Mouse (Mus musculus) intestine, postnatal 0 days (tissue): ENCODE data around the gene Med7. TPM values are rescaled to one million over a fixed set of nuclear protein-coding genes. Genes with fewer than 3 reads are reported as not detected.

Experiments
- ATAC-seq: fragments of 200-750 bp; cut with Nextera tagmentation; 2 replicates; pipeline ENCODE4 v1.8.0; 2017; ENCODE audit warnings: mild to moderate bottlenecking, moderate TSS enrichment, moderate library complexity
- H3K27ac ChIP-seq: fragments of 300-500 bp; sonication (generic); 2 replicates; pipeline ENCODE4 v1.5.1; 2014; ENCODE audit warnings: mild to moderate bottlenecking, low read depth, low read length, moderate library complexity
- H3K27me3 ChIP-seq: fragments of 300-500 bp; sonication (generic); replicated peaks from 2 replicates; pipeline ENCODE4 v1.6.1; 2014; ENCODE audit warnings: low read length, mixed read lengths; ENCODE audit not compliant: control insufficient read depth, insufficient read depth
- H3K36me3 ChIP-seq: fragments of 300-500 bp; sonication (generic); 2 replicates; pipeline ENCODE4 v1.6.1; 2014; ENCODE audit warnings: mild to moderate bottlenecking, moderate library complexity; ENCODE audit not compliant: control insufficient read depth, insufficient read depth
- H3K4me1 ChIP-seq: fragments of 300-500 bp; sonication (generic); replicated peaks from 2 replicates; pipeline ENCODE4 v1.6.1; 2014; ENCODE audit warnings: antibody characterized with exemption, low read length, mixed read lengths; ENCODE audit not compliant: control insufficient read depth, insufficient read depth
- H3K4me2 ChIP-seq: fragments of 300-500 bp; sonication (generic); replicated peaks from 2 replicates; pipeline ENCODE4 v1.6.1; 2014; ENCODE audit warnings: low read depth, mild to moderate bottlenecking, moderate library complexity
- H3K4me3 ChIP-seq: fragments of 300-500 bp; sonication (generic); 2 replicates; pipeline ENCODE4 v1.5.1; 2014; ENCODE audit warnings: low read depth, low read length
- H3K9ac ChIP-seq: fragments of 300-500 bp; sonication (generic); 2 replicates; pipeline ENCODE4 v1.6.1; 2014; ENCODE audit warnings: mild to moderate bottlenecking, low read depth, low read length
- H3K9me3 ChIP-seq: fragments of 300-500 bp; sonication (generic); 2 replicates; pipeline ENCODE4 v1.6.1; 2016; ENCODE audit warnings: mixed run types; ENCODE audit not compliant: control insufficient read depth
- CTCF ChIP-seq: sonication (generic); IDR thresholded peaks from 2 replicates; pipeline ENCODE4 v1.5.1; 2016; ENCODE audit warnings: low read depth, mild to moderate bottlenecking, control low read depth, antibody characterized with exemption, moderate library complexity
- WGBS: fragments of 180-500 bp; shearing (Covaris S2); extraction: QIAGEN DNeasy Blood & Tissue Kit; methylation state at CpG from one replicate; pipeline ENCODE4 v1.1.7; 2014; 5-methylcytosine and 5-hydroxymethylcytosine counted together
- polyA plus RNA-seq: library from polyadenylated mRNA; unstranded; fragments of >200 nt; fragmentation: Nextera tagmentation; extraction: Ambion mirVana; gene quantifications from 2 replicates; pipeline ENCODE4 v1.2.1, GENCODE M21; 2015

Med7 gene
- polyA plus RNA-seq, 1 experiment from 2014 or later = 40.6 TPM

- no peak overlapping the region for H3K27ac ChIP-seq
- 75% methylated on average over 11 of the region's 11 CpGs for WGBS
- no peaks in the 10 kb centered on the region for H3K27me3 ChIP-seq
- TF ChIP-seq CTCF = no peak
- H3K9ac ChIP-seq = no peak overlapping the region
- H3K4me3 ChIP-seq = no peak overlapping the region
- no peak for ATAC-seq
- no peaks in the 10 kb centered on the region for H3K36me3 ChIP-seq
- no peaks in the 10 kb centered on the region for H3K9me3 ChIP-seq
- H3K4me2 ChIP-seq = no peak overlapping the region
- no peaks in the 10 kb centered on the region for H3K4me1 ChIP-seq
Measured at GRCm38 (mm10) chr11:46449461-46450080, 12.8 kb downstream of the Med7 start.

- WGBS = 54% methylated on average over 6 of the region's 6 CpGs
- no peak for TF ChIP-seq CTCF
- no peaks in the 10 kb centered on the region for H3K4me1 ChIP-seq
Measured at GRCm38 (mm10) chr11:46454453-46455045, 17.8 kb downstream of the Med7 start, which contains the start of gene Havcr2. Gene Havcr2, plus strand, starts transcription at chr11:46454935.

GRCm38 (mm10) chr11:46459960-46460359 is 23.2 kb downstream of the Med7 start:
- H3K4me3 ChIP-seq = no peak overlapping the region
- TF ChIP-seq CTCF = no peak
- 71% methylated on average over 3 of the region's 3 CpGs for WGBS
- no peaks in the 10 kb centered on the region for H3K36me3 ChIP-seq
- no peaks in the 10 kb centered on the region for H3K9me3 ChIP-seq
- H3K27me3 ChIP-seq = no peaks in the 10 kb centered on the region
- H3K4me1 ChIP-seq = no peaks in the 10 kb centered on the region
- no peak for ATAC-seq
- no peak overlapping the region for H3K27ac ChIP-seq
- H3K9ac ChIP-seq = no peak overlapping the region
- no peak overlapping the region for H3K4me2 ChIP-seq

More at GRCm38 (mm10) chr11:46454453-46455045, 17.8 kb downstream of the Med7 start, which contains the start of gene Havcr2:
- Histone ChIP-seq H3K9ac (no peak within 1 kb of the TSS), H3K4me2 (no peak within 1 kb of the TSS), H3K9me3 (no peaks in the 10 kb centered on the region), H3K27me3 (no peaks in the 10 kb centered on the region), H3K4me3 (no peak within 1 kb of the TSS), H3K36me3 (no peaks in the 10 kb centered on the region), H3K27ac (no peak within 1 kb of the TSS)
- ATAC-seq = no peak

- Histone ChIP-seq H3K27me3 (no peaks in the 10 kb centered on the region), H3K9ac (no peak overlapping the region), H3K36me3 (no peaks in the 10 kb centered on the region), H3K4me1 (no peaks in the 10 kb centered on the region), H3K27ac (no peak overlapping the region), H3K4me3 (no peak overlapping the region), H3K4me2 (no peak overlapping the region), H3K9me3 (no peaks in the 10 kb centered on the region)
- TF ChIP-seq CTCF = no peak
- no peak for ATAC-seq
- 53% methylated on average over 5 of the region's 5 CpGs for WGBS
Measured at GRCm38 (mm10) chr11:46461362-46461761, 24.6 kb downstream of the Med7 start.

GRCm38 (mm10) chr11:46461931-46462330 is 25.2 kb downstream of the Med7 start:
- H3K9me3 ChIP-seq = no peaks in the 10 kb centered on the region
- H3K4me2 ChIP-seq = no peak overlapping the region
- H3K27me3 ChIP-seq = no peaks in the 10 kb centered on the region
- WGBS = 41% methylated on average over 5 of the region's 5 CpGs
- no peaks in the 10 kb centered on the region for H3K4me1 ChIP-seq
- no peak for TF ChIP-seq CTCF
- ATAC-seq = no peak
- H3K4me3 ChIP-seq = no peak overlapping the region
- H3K27ac ChIP-seq = no peak overlapping the region
- H3K9ac ChIP-seq = no peak overlapping the region
- no peaks in the 10 kb centered on the region for H3K36me3 ChIP-seq

GRCm38 (mm10) chr11:46466878-46467277 is 30.2 kb downstream of the Med7 start:
- H3K27ac ChIP-seq = no peak overlapping the region
- H3K9me3 ChIP-seq = no peaks in the 10 kb centered on the region
- no peak overlapping the region for H3K9ac ChIP-seq
- ATAC-seq = no peak
- H3K4me1 ChIP-seq = no peaks in the 10 kb centered on the region
- WGBS = 87% methylated on average over 2 of the region's 2 CpGs
- no peak overlapping the region for H3K4me3 ChIP-seq
- no peak for TF ChIP-seq CTCF
- H3K27me3 ChIP-seq = no peaks in the 10 kb centered on the region
- no peaks in the 10 kb centered on the region for H3K36me3 ChIP-seq
- H3K4me2 ChIP-seq = no peak overlapping the region
